Mouse (Mus musculus) embryonic facial prominence, embryonic 13.5 days (tissue): ENCODE results near the gene Vmn2r83. TPM values are rescaled to one million over a fixed set of nuclear protein-coding genes. Genes with fewer than 3 reads are reported as not detected.

Experiments
- ATAC-seq: fragments of 200-750 bp; cut with Nextera tagmentation; 2 replicates; pipeline ENCODE4 v1.8.0; 2017; ENCODE audit warnings: low read depth; ENCODE audit not compliant: insufficient number of reproducible peaks, insufficient read depth, low FRiP score, low TSS enrichment
- H3K27ac ChIP-seq: fragments of 300-500 bp; sonication (generic); 2 replicates; pipeline ENCODE4 v1.5.1; 2015; ENCODE audit warnings: moderate library complexity, mild to moderate bottlenecking, inconsistent platforms
- H3K27me3 ChIP-seq: fragments of 300-500 bp; sonication (generic); 2 replicates; pipeline ENCODE4 v1.6.1; 2015; ENCODE audit warnings: mild to moderate bottlenecking, inconsistent platforms
- H3K36me3 ChIP-seq: fragments of 300-500 bp; sonication (generic); 2 replicates; pipeline ENCODE4 v1.6.1; 2015; ENCODE audit warnings: mild to moderate bottlenecking, inconsistent platforms
- H3K4me1 ChIP-seq: fragments of 300-500 bp; sonication (generic); 2 replicates; pipeline ENCODE4 v1.6.1; 2015; ENCODE audit warnings: inconsistent platforms
- H3K4me2 ChIP-seq: fragments of 300-500 bp; sonication (generic); 2 replicates; pipeline ENCODE4 v1.6.1; 2015; ENCODE audit warnings: moderate library complexity, mild to moderate bottlenecking, inconsistent platforms
- H3K4me3 ChIP-seq: fragments of 300-500 bp; sonication (generic); 2 replicates; pipeline ENCODE4 v1.5.1; 2015; ENCODE audit warnings: mild to moderate bottlenecking, inconsistent platforms
- H3K9ac ChIP-seq: fragments of 300-500 bp; sonication (generic); 2 replicates; pipeline ENCODE4 v1.6.1; 2015; ENCODE audit warnings: mild to moderate bottlenecking, inconsistent platforms
- H3K9me3 ChIP-seq: fragments of 300-500 bp; sonication (generic); 2 replicates; pipeline ENCODE4 v1.6.1; 2016; ENCODE audit warnings: inconsistent platforms
- WGBS: fragments of 180-500 bp; shearing (Covaris S2); methylation state at CpG from one replicate; pipeline ENCODE4 v1.1.7; 2015; ENCODE audit warnings: mixed read lengths; 5-methylcytosine and 5-hydroxymethylcytosine counted together
- microRNA-seq: library from miRNA; unstranded; fragments of <30 nt; microRNA quantifications from one replicate; pipeline ENCODE4, GENCODE M21; 2016
- polyA plus RNA-seq: library from polyadenylated mRNA; unstranded; fragments of >200 nt; fragmentation: Nextera tagmentation; extraction: Ambion mirVana; gene quantifications from 2 replicates; pipeline ENCODE4 v1.2.1, GENCODE M21; 2015

The Vmn2r83 gene
- polyA plus RNA-seq, 1 experiment from 2014 or later = not detected

GRCm38 (mm10) chr10:79538323-79538722 is 69.8 kb downstream of the Vmn2r83 start:
- Histone ChIP-seq H3K27ac (no peak overlapping the region), H3K27me3 (0 out of 2 replicates have a peak, but pooled peaks cover 7% of the 10 kb centered on the region), H3K4me2 (no peak overlapping the region), H3K36me3 (peaks cover 55% of the 10 kb centered on the region), H3K9me3 (no peaks in the 10 kb centered on the region), H3K9ac (no peak overlapping the region), H3K4me1 (peaks cover 6% of the 10 kb centered on the region; the same call in 1 of the 2 replicates), H3K4me3 (no peak overlapping the region)
- ATAC-seq = no peak
- 88% methylated on average over 3 of the region's 3 CpGs for WGBS

GRCm38 (mm10) chr10:79538873-79539272 is 70.3 kb downstream of the Vmn2r83 start:
- no peak for ATAC-seq
- no peak overlapping the region for H3K27ac ChIP-seq
- H3K27me3 ChIP-seq = 0 out of 2 replicates have a peak, but pooled peaks cover 7% of the 10 kb centered on the region
- 64% methylated on average over 4 of the region's 4 CpGs for WGBS
- H3K4me3 ChIP-seq = no peak overlapping the region
- peaks cover 2% of the 10 kb centered on the region; the same call in 1 of the 2 replicates for H3K4me1 ChIP-seq
- peaks cover 61% of the 10 kb centered on the region for H3K36me3 ChIP-seq
- no peak overlapping the region for H3K9ac ChIP-seq
- no peak overlapping the region for H3K4me2 ChIP-seq
- H3K9me3 ChIP-seq = no peaks in the 10 kb centered on the region

- WGBS = 94% methylated on average over 16 of the region's 16 CpGs
- H3K4me3 ChIP-seq = no peak overlapping the region
- no peak overlapping the region for H3K4me2 ChIP-seq
- H3K27ac ChIP-seq = no peak overlapping the region
- H3K9ac ChIP-seq = no peak overlapping the region
- no peaks in the 10 kb centered on the region for H3K4me1 ChIP-seq
- H3K36me3 ChIP-seq = peaks cover 71% of the 10 kb centered on the region
- no peaks in the 10 kb centered on the region for H3K9me3 ChIP-seq
- ATAC-seq = no peak
- H3K27me3 ChIP-seq = no peaks in the 10 kb centered on the region
These were observed 71.4 kb downstream of the Vmn2r83 start for GRCm38 (mm10) chr10:79539701-79540495.

- no peak for ATAC-seq
- peaks cover 80% of the 10 kb centered on the region for H3K36me3 ChIP-seq
These were observed 72.2 kb downstream of the Vmn2r83 start for GRCm38 (mm10) chr10:79540746-79541145.

GRCm38 (mm10) chr10:79541522-79541921 is 73.0 kb downstream of the Vmn2r83 start:
- WGBS = 86% methylated on average over 15 of the region's 15 CpGs
- Histone ChIP-seq H3K9ac (no peak overlapping the region), H3K4me3 (no peak overlapping the region), H3K4me1 (no peaks in the 10 kb centered on the region), H3K27ac (no peak overlapping the region), H3K9me3 (no peaks in the 10 kb centered on the region), H3K4me2 (no peak overlapping the region), H3K27me3 (no peaks in the 10 kb centered on the region), H3K36me3 (peaks cover 87% of the 10 kb centered on the region)
- ATAC-seq = no peak

More at GRCm38 (mm10) chr10:79540746-79541145, 72.2 kb downstream of the Vmn2r83 start:
- H3K9ac ChIP-seq = no peak overlapping the region
- H3K9me3 ChIP-seq = no peaks in the 10 kb centered on the region
- H3K4me1 ChIP-seq = no peaks in the 10 kb centered on the region
- 97% methylated on average over 11 of the region's 11 CpGs for WGBS
- H3K27me3 ChIP-seq = no peaks in the 10 kb centered on the region
- no peak overlapping the region for H3K4me2 ChIP-seq
- H3K4me3 ChIP-seq = no peak overlapping the region
- H3K27ac ChIP-seq = no peak overlapping the region

GRCm38 (mm10) chr10:79542171-79542570 is 73.6 kb downstream of the Vmn2r83 start:
- Histone ChIP-seq H3K9me3 (no peaks in the 10 kb centered on the region), H3K27ac (no peak overlapping the region), H3K9ac (no peak overlapping the region), H3K27me3 (no peaks in the 10 kb centered on the region), H3K4me2 (no peak overlapping the region), H3K4me3 (no peak overlapping the region), H3K4me1 (no peaks in the 10 kb centered on the region), H3K36me3 (peaks cover 94% of the 10 kb centered on the region)
- no peak for ATAC-seq
- 97% methylated on average over 11 of the region's 11 CpGs for WGBS

Small RNAs within 50 kb of the gene (microRNA-seq; reads per million reads assigned to microRNA genes)
- not detected for gene Mir6909

Other genes starting within 250 kb of the Vmn2r83 start
- not detected in 2 replicates for gene Vmn2r81, start 221.0 kb upstream of the Vmn2r83 start, polyA plus RNA-seq
- not detected in 2 replicates for gene Vmn2r82, start 112.2 kb upstream of the Vmn2r83 start, polyA plus RNA-seq
- gene Plpp2, start 65.1 kb downstream of the Vmn2r83 start, polyA plus RNA-seq = 19.8 and 23.4 TPM in 2 replicates
- gene Mier2, start 86.5 kb downstream of the Vmn2r83 start, polyA plus RNA-seq = 71.0 and 73.6 TPM in 2 replicates
- not detected in 2 replicates for gene Theg, start 118.6 kb downstream of the Vmn2r83 start, polyA plus RNA-seq
- gene C2cd4c, start 145.3 kb downstream of the Vmn2r83 start, polyA plus RNA-seq = not detected in 2 replicates
- gene Shc2, start 169.2 kb downstream of the Vmn2r83 start, polyA plus RNA-seq = 11.7 and 13.7 TPM in 2 replicates
- gene Odf3l2, start 177.0 kb downstream of the Vmn2r83 start, polyA plus RNA-seq = not detected in 2 replicates
- 11.3 and 11.8 TPM in 2 replicates for gene Madcam1, start 195.8 kb downstream of the Vmn2r83 start, polyA plus RNA-seq
- 58.1 and 62.1 TPM in 2 replicates for gene Tpgs1, start 200.6 kb downstream of the Vmn2r83 start, polyA plus RNA-seq
- gene Cdc34, start 213.5 kb downstream of the Vmn2r83 start, polyA plus RNA-seq = 102 and 106 TPM in 2 replicates
- gene Gzmm, start 220.3 kb downstream of the Vmn2r83 start, polyA plus RNA-seq = 0.81 and 0.84 TPM in 2 replicates
- gene Bsg, start 235.8 kb downstream of the Vmn2r83 start, polyA plus RNA-seq = 703 and 715 TPM in 2 replicates
- gene Hcn2, start 247.9 kb downstream of the Vmn2r83 start, polyA plus RNA-seq = 0.10 and 0.12 TPM in 2 replicates